Mouse (Mus musculus): Measurements from ENCODE around the gene Hcar1. TPM values are rescaled to one million over a fixed set of nuclear protein-coding genes. Genes with fewer than 3 reads are reported as not detected.

Hcar1 gene
- polyA plus RNA-seq, 1 experiment from 2014 or later: 4.9 TPM

GRCm38 (mm10) chr5:123832309-123832708 is 47.5 kb downstream of the Hcar1 start:
- Histone ChIP-seq H3K36me3 (ENCODE audit: control insufficient read depth, insufficient read depth, low read length) (no peaks in the 10 kb centered on the region), H3K27me3 (ENCODE audit: control insufficient read depth, insufficient read depth, low read length) (no peaks in the 10 kb centered on the region), H3K4me2 (replicated peaks; ENCODE audit: low read depth) (no peak overlapping the region), H3K27ac (replicated peaks) (no peak overlapping the region), H3K9me3 (ENCODE audit: control insufficient read depth, low read length) (no peaks in the 10 kb centered on the region), H3K9ac (ENCODE audit: low read length) (no peak overlapping the region), H3K4me3 (ENCODE audit: low read depth, low read length) (no peak overlapping the region), H3K4me1 (replicated peaks; ENCODE audit: control insufficient read depth, insufficient read depth) (no peaks in the 10 kb centered on the region)
- ATAC-seq (ENCODE audit: low FRiP score, low TSS enrichment) (no peak), DNase-seq (ENCODE audit: low spot score) (no peak)
- 85% methylated on average over 7 of the region's 7 CpGs for WGBS
- TF ChIP-seq EP300 (optimal IDR thresholded peaks at IDR 0.05): no peak
- TF ChIP-seq CTCF (IDR thresholded peaks at IDR 0.05; ENCODE audit: low read depth): no peak

DNA sequence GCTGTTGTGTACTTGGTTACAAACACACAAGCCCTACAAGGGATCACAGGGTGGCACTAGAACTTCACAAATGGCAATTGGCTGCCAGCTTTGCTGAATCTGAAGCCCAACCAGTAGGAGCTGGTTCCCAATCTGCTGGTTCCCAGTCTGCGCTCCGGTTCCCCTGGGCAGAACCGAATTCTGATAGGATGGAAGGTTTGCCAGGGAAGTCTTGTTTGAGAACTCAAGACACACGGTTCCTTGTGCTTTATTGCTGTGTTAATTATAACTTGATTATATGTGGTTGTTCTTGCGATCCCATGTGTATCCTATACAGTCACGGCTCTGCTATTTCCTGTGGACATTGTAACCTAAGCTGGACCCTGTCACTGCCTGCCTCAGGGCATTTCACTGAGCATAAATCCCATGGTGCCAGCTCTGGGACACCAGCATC is 52.1 kb downstream of the Hcar1 start:
- H3K36me3 ChIP-seq (ENCODE audit: control insufficient read depth, insufficient read depth, low read length): no peaks in the 10 kb centered on the region
- H3K4me2 ChIP-seq (replicated peaks; ENCODE audit: low read depth): no peak overlapping the region
- no peak overlapping the region; the same call in 1 of the 2 replicates for H3K9ac ChIP-seq (ENCODE audit: low read length)
- TF ChIP-seq EP300 (optimal IDR thresholded peaks at IDR 0.05): no peak
- TF ChIP-seq CTCF (IDR thresholded peaks at IDR 0.05; ENCODE audit: low read depth): peak; percentile 75
- H3K27me3 ChIP-seq (ENCODE audit: control insufficient read depth, insufficient read depth, low read length): no peaks in the 10 kb centered on the region
- H3K9me3 ChIP-seq (ENCODE audit: control insufficient read depth, low read length): no peaks in the 10 kb centered on the region
- H3K4me1 ChIP-seq (replicated peaks; ENCODE audit: control insufficient read depth, insufficient read depth): no peaks in the 10 kb centered on the region
- 69% methylated on average over 6 of the region's 6 CpGs for WGBS
- no peak overlapping the region for H3K4me3 ChIP-seq (ENCODE audit: low read depth, low read length)
- H3K27ac ChIP-seq (replicated peaks): 0 out of 2 replicates have a peak overlapping the region, but pooled peaks have one; percentile 18
- DNase-seq (ENCODE audit: low spot score): peak; percentile 35
- ATAC-seq (ENCODE audit: low FRiP score, low TSS enrichment): peak; percentile 43; the same call in 1 of the 2 replicates

Other genes with a start within 250 kb of the Hcar1 start
- gene Clip1, start 195.4 kb downstream of the Hcar1 start, polyA plus RNA-seq (2015; fragmentation: Nextera tagmentation; extraction: Ambion mirVana): 36.1 and 41.4 TPM in 2 replicates
- gene Zcchc8, start 158.9 kb downstream of the Hcar1 start, polyA plus RNA-seq (2015; fragmentation: Nextera tagmentation; extraction: Ambion mirVana): 26.1 and 27.3 TPM in 2 replicates
- gene Rsrc2, start 130.6 kb downstream of the Hcar1 start, polyA plus RNA-seq (2015; fragmentation: Nextera tagmentation; extraction: Ambion mirVana): 59.5 and 67.8 TPM in 2 replicates
- gene Kntc1, start 130.3 kb downstream of the Hcar1 start, polyA plus RNA-seq (2015; fragmentation: Nextera tagmentation; extraction: Ambion mirVana): 3.9 and 4.9 TPM in 2 replicates
- 24.0 and 26.8 TPM in 2 replicates for gene Hcar2, start 14.5 kb downstream of the Hcar1 start, polyA plus RNA-seq (2015; fragmentation: Nextera tagmentation; extraction: Ambion mirVana)
- gene Denr, start 27.2 kb upstream of the Hcar1 start, polyA plus RNA-seq (2015; fragmentation: Nextera tagmentation; extraction: Ambion mirVana): 107 and 122 TPM in 2 replicates
- gene Gm43518, start 47.4 kb upstream of the Hcar1 start, polyA plus RNA-seq (2015; fragmentation: Nextera tagmentation; extraction: Ambion mirVana): 0.56 and 0.91 TPM in 2 replicates
- 5.4 TPM in 2 replicates for gene Ccdc62, start 50.7 kb upstream of the Hcar1 start, polyA plus RNA-seq (2015; fragmentation: Nextera tagmentation; extraction: Ambion mirVana)
- gene Hip1r, start 93.6 kb upstream of the Hcar1 start, polyA plus RNA-seq (2015; fragmentation: Nextera tagmentation; extraction: Ambion mirVana): 31.2 and 32.2 TPM in 2 replicates
- 31.0 and 35.8 TPM in 2 replicates for gene Vps37b, start 152.2 kb upstream of the Hcar1 start, polyA plus RNA-seq (2015; fragmentation: Nextera tagmentation; extraction: Ambion mirVana)
- 7.7 and 8.2 TPM in 2 replicates for gene Abcb9, start 215.8 kb upstream of the Hcar1 start, polyA plus RNA-seq (2015; fragmentation: Nextera tagmentation; extraction: Ambion mirVana)
- 19.0 and 21.0 TPM in 2 replicates for gene Ogfod2, start 232.3 kb upstream of the Hcar1 start, polyA plus RNA-seq (2015; fragmentation: Nextera tagmentation; extraction: Ambion mirVana)
- gene Arl6ip4, start 236.1 kb upstream of the Hcar1 start, polyA plus RNA-seq (2015; fragmentation: Nextera tagmentation; extraction: Ambion mirVana): 77.1 and 78.9 TPM in 2 replicates